Mouse (Mus musculus) fibroblast of lung, adult 2 months (primary cell): ENCODE data around the gene Tcf7l1.

ENCODE experiments used
- DNase-seq: peaks from one replicate; pipeline ENCODE4 v3.0.0-alpha.2; 2011; ENCODE audit warnings: low read depth

Tcf7l1 gene

DNA sequence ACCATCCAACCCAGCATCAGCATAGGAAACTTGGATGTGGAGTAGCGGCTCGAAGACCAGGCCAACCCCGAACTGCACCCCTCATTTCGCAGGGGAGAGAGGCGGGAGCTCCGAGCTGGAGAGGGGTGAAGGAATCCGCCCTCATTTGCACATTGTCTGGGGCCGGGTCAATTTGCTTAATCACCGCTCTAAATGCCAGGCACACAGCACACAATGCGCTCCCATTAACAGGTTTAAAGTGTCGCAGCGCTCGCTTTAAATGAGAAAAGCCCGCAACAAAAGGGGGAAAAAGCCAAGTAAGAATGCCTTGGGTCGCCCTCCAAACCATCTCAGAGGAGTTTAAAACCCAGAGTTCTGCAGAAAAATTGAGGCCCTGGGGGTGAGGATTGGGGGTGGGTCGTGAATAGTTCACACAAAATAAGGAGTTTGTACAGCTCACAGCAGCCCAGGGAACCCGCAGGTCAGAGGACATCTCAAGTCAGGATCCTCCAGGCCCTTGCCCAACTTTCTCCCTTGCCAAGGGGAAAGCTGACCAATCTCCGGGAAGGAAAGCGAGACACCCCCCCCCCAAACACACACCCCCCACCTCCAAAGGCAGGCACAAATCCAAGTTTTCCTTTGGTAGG, 1.6 kb downstream of the Tcf7l1 start:
- DNase-seq = no peak

DNA sequence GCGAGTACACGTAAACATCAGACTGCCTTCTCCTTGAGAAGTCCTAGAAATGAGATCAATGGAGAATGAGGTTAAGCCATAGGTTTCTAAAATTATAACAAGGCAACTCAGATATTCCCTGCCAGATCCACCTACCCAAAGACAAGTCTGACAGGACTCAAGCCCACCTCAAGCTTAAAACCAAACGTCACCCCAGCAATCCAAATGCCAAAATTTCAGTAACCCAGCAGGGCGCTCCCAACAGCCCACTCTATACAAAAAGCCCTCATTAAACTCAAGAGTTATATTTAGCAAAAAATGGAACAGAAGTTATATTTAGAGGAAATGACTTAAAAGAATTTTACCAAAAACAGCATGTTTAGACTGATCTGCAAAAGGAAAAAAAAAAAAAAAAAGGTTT, 5.3 kb downstream of the Tcf7l1 start:
- no peak for DNase-seq

DNA sequence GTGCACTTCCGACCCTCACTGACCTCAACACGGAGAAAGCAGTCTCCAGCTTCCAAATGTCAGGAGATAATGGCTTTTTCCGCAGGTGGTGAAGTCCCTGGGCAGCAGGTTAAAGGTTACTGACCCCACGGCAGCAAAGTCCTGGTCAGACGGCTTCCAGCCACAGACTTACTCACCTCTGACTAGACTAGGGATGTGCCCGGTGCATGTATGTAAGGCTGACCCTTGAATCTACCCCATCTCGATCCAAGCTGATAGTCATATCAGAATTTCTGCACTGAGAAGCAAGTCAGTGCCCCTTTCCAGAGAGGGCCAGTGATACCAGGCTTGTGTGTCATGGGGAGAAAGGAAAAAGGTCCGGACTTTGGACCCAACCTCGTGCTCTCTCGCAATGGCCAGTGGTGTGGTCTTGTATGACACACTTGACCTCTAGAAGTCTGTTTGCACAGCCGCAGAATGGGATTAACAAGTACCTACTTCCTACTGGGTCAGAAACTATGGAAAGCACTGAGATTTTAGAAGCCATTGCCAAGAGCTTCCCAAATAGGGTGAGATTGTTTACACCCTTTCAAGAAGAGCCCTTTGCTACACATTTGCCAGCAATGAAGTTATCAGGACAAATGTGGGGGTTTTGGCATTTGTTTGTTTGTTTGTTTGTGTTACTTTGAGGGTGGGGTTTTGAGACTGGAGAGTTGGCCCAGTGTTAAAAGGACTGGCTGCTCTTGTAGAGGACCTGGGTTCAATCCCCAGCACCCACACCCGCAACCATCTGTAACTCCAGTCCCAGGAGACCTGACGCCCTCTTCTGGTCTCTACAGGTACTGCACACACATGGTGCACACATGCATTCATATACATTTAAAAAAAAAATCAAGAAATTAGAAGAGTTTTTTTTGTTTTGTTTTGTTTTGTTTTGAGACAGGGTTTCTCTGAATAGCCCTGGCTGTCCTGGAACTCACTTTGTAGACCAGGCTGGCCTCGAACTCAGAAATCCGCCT, 10.0 kb downstream of the Tcf7l1 start:
- no peak for DNase-seq

DNA sequence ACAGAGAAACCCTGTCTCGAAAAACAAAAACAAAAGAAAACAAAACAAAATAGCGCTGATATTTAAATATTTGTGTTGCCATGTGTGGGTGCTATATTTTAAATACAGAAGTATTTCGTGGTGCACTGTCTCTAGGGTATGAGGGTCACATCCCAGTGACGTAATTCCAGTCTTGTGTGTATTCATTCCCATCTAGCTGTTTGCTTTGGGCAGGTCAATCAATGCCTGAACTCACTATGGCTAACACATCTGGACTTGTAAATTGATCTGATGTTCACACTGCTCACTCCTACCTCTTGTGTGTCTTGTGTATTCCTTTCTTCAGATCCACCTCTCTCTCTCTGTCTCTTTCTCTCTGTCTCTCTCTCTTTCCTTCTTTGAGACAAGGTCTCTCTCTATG, 11.8 kb downstream of the Tcf7l1 start:
- no peak for DNase-seq

DNA sequence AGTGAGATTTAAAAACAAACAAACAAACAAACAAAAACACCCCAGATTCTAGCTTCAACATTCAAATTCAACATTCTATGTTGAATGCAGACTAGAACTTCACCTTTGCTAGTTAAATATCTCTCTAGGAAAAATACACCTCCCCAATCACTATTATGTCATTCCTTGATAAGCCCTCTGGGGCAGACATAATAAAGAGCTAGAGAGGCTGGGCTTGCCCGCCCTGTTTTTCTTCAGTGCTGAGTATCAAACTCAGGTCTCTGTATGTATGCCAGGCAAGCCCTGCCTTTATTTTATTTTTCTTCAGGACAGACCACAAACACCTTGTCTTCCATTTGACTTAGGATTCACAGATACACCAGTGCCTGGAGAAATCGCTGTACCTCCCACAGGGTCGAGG, 14.8 kb downstream of the Tcf7l1 start:
- DNase-seq = no peak

DNA sequence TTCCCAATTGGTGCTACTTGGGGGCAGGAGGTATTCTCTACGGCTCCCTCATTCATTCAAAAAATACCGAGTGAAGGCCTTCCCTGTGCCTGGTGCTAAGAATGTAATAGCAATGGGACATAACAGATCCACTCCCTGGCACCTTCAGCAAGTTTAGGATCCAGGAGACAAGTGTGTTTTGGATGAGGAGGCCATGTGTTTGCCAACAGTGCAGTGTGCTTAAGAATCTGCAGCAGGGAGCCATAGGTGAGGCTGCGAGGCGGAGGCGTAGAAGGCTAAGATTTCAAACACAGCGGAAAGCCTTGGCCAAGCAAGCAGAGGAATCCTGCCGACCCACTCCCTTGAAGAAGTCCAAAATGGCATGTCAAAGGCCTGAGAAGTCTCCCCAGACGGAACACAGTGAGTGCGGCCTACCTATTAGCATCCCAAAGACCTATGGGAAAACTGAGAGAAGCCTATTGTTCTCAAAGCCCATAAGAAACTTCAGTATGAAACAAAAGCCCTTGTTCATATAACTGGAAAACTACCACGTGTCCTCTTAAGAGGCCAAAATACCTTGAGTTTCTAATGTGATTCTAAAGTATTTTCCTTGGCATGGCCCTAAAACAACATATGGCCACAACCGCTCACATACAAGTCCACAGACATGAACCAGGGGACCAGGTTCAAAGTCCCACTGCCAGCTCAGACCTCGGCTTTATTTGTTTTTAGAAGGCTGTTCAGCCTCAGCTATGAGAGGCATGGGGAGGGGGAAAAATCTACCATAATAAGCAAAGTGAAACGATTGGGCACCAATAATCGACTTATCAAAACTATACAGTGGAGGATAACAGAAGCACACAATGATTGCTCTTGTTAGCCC, 18.9 kb downstream of the Tcf7l1 start:
- no peak for DNase-seq

DNA sequence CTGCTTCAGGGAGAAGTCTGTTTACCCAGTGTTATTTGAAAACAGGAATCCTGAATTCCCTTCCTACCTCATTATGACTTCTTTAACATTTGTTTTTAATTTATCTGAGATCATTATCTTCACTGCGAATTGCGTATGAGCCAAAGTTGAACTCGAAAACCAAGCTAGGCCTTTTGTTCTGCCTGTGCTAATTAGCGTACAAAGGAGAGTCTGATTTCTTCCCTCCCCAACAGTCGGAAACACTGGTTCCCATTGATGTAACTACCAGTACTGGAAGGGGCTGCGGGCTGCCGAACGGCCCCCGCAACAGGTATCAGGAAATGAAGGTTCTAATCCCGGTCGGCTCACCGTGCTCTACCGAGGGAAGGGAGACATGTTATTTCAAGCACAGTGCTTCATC, 19.7 kb downstream of the Tcf7l1 start:
- DNase-seq = no peak

DNA sequence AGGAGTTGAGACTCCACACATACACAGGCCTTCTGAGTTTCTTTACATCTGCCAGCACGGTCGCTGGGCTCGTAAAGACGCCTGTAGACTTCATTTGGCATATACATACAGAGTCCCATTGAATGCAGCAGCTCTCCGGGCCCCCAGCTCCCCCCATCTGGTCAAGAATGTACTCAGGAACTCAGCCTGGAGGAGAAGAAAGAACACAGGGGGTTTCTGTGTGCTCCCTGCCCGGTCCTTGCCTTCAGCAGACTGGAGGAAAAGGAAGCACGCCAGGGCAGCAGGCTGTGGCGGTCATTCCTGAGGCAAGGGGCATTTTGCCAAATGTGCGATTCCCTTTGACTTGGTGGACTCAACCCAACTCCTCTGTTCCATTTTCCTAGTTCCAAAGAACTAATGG, 20.2 kb downstream of the Tcf7l1 start:
- DNase-seq = peak; percentile 75

DNA sequence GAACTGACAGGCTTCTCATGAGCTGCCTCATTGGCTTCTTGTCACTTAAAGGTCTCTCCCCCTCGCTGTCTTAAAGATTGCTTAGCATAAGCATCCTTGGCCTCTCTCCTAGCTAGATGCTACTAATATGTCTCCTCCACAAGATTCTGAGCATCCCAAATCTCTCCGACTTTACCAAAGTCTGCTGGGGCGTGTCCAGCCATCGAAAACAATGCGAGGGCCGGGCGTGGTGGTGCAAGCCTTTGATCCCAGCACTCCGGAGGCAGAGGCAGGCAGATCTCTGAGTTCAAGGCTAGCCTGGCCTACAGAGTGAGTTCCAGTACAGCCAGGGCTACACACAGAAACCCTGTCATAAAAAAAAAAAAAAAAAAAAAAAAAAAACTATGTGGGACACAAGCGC, 21.0 kb downstream of the Tcf7l1 start:
- DNase-seq = no peak

DNA sequence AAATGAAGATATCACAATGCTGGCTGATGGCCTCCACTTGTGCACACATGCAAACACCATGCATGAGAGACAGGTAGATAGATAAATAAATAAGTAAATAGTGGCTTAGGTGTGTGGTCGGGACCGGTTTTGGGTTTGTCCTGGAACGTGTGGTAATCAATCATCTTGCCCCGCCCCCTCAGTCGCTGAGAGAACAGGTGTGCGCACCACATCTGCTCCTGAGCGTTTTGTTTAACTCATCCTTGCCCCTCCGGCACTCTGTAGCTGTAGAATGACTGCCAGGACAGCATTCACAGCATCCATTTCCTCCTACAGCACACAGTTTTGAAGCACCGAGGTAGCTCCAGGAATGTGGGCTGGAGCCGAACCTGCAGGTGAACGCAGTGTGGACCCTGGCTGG, 25.4 kb downstream of the Tcf7l1 start:
- no peak for DNase-seq

DNA sequence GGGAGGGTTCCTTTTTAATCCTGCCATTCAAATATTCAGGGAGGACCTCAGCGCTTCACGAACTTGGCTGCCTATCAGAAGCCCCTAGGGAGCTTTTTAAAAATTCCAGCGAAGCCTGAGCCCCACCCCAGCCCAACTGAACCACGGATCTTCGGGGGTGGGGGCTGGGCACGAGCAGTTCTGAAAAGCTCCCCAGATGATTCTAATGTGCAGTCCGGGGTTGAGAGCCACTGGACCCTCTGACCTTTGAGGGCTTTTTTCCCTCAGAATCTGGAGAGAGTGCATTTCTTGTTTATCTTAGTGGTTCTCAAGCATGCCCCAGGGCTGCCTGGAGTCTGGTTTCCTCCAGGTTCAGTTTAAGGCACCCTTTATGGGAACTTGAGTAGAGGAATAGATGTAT, 27.4 kb downstream of the Tcf7l1 start:
- no peak for DNase-seq

DNA sequence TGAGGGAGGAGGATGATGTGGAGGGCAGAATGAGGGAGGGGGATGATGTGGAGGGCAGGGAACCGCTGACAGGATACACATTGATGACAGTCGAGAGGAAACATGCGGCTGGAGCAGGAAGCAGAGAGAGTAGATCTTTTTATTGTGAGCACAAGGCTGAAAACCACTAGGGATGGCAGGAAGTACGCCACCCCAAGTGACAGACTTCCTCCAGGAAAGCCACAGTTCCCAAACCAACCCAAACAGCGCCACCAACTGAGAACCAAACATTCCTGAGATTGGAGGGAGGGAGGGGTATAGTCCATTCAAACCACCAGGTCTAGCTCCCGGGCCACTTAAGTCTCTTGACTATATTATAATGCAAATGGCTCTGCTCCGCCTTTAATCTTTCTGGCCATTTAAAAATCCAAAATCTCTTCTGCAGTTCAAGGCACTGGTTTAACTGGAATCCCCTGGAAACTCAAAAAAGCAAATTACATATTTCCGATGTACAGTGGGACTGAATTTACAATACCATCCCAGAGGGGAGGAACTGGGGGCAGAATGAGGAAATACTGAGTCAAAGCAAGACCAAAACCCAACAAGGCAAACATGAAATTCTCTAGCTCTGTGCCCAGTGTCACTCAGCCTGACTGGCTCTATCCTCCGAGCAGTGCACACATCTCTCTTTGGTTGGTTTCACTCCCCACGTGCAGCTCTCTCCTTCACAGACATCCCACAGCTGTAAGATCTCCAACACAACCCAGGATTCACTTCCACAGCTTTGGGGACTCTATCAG, 30.6 kb downstream of the Tcf7l1 start:
- DNase-seq = no peak

DNA sequence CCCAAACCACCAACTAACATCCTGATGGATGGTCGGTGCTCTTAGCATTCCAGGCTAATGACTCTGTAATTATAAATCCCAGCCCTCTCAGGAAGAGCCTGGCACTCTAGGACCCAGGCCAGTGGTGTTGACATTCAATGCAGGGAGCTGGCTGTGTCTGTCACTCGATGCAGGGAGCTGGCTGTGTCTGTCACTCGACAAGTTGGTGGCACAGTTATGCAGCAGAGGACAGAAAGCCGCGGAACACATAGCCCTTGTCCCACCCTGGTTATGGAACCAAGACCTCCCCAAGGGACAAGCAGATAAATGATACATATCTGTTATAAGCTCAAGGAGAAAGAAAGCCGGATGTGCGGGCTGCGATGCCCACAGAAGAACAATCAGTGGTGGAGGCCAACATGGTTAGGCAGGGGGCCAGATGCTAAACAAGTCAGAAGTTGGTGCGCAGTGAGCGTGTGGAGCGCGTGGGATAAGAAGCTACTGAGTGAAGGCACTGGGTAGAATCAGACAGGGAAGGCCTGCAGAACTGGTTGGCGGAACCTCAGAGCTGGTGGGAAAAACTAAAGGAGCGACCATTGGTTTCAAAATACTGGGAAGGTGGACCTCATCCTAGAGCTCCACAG, 33.7 kb downstream of the Tcf7l1 start:
- DNase-seq = no peak

DNA sequence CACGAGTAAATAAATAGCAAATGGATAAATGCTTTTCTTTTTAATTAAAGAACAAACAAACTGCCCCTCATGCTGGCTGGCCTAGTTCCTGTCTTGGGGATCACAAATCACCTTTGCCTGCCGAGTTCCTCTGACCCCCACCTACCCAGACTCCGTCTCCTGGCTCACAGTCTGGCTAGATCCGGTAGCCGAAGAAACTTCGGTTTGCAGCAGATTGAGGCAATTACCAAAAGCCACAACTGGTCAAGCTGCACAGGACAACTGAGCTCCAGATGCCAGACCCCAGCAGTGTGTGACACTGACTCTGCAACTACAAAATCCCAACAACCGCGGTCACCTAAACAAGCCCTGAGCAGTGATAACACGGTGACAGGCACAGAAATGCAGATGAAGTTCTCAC, 34.8 kb downstream of the Tcf7l1 start:
- no peak for DNase-seq

DNA sequence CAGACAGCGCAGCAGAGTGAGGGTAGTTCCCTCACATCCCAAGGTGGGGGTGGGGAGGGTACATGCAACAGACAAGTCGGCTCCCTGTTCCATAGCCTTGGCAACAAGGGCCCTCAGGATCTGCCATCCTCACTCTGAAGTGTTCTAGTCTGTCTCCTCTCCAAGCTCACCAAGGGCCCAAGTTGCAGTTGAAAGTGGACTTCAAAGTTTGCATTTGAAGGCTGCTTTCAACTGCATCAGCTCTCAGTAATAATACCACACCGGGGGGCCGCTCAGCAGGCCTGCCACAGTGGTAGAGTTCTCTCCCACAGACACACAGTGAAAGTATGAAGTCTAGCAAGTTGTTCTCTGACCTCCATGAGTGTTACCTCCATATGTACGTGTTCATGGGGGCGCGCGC, 35.3 kb downstream of the Tcf7l1 start:
- DNase-seq = no peak

DNA sequence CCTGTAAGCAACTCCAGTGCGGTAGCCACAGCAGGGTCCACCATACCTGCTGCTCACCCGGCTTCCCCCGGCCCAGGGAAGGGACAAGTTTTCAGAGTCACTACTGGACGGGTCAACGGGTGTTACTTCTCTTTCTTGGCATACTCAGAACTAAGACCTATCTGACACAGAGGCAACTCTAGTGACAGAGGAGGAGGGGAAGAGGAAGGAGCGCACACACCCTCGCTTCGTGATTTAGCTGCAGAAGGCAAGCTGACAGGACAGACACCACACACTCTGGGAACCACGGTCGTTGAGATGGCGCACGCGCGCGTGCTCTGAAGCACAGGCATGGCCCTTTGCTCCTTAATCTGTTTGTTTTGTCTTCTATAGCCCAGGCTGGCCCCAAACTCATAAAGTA, 36.2 kb downstream of the Tcf7l1 start:
- no peak for DNase-seq

DNA sequence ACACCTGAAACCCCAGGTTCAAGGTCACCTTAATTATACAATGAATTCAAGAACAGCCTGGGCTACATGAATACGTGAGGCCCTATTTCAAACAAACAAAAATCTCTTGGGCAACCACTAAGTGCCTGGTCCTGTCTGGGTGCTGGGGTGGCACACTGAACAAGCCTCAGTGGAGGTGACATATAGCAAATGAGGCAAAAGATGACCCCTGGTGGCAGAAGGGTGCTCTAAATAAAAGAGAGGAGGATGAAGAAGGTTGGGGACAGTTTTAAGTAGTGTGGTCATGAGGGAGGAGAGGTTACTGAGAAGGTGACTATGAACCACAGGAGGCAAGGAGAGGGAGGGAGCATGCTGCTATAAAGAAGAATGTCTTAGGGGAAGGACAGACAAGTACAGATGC, 37.8 kb downstream of the Tcf7l1 start:
- no peak for DNase-seq

DNA sequence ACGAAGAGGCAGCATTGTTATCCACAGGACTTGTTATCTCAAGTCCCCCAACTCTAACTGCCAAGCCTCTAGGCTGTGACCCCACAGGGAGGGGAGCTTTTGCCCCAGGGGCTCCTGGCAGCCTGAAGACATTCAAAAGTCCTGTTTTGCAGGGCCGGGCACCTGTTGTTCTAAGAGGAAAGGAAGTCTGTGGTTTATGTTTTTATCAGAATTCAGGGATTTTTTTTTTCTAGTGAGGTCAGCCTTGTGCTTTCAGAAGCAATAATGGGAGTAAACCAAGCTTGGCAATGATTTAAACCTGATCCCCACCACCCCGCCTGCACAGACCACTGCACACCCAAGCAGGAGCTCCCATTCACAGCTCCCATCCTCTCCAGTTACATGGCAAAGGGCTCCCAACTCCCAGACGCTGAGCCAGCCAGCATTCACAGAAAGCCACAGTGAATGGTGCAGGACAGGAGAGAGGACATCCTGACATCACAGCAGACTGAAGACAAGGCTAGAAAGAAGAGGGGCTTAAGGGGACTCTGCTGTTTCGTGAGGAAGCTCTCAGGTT, 40.1 kb downstream of the Tcf7l1 start:
- no peak for DNase-seq

DNA sequence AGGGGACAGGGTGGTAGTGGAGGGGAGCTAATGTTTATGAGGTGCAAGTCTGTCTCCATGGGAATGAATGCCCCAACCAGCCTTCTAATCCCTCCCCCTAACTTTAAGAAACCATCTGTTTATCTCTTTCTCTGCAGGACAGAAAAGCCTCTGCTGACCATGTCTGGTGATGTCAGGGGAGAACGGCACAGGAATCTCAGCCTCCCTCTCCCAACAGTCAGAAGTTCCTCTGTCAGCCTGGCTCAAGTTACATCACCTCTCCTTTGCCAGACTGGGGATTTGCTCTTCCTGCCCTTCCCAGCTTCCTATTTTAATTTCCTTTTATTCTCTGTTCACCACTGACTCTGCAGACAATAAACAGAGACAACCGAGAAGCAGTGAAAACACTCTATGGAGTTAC, 40.6 kb downstream of the Tcf7l1 start:
- DNase-seq = no peak

DNA sequence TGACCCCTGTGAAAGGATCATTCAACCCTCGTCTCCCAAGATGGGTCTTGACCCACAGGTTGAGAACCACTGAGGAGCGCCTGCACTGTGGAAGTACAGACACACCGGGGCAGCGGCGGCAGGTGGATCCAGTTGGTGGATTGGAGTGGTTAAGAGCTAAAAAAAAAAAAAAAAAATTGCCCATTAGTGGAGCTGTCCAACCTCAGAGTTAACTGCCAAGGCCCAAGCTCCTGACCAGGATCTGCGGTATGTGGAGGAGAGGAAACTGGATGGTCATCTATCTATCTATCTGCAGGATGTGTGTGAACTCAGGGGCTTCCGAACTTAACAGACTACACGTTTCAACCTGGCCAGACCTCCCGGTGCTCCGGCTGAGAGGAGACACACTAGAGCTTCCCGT, 41.2 kb downstream of the Tcf7l1 start:
- no peak for DNase-seq

DNA sequence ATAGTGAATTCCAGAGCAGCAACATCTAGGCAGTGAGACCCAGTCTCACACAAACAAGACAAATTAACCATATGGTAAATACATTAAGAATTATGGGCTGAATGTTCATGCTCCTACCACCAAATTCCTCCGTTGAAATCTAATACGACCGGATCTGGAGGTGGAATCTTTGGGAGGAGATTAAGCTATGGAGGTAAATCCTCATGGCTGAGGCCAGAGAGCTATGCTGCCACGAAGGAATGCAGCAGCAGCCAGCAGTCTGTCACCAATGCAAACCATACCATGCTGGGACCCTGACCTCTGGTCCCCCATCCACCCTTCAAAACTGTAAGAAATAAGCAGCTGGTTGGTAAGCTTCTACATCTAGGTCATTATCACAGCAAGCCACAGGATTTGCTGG, 41.9 kb downstream of the Tcf7l1 start:
- no peak for DNase-seq
